Mouse (Mus musculus): ENCODE measurements around the gene Fam172a.
A peak's percentile ranks its signal among the peaks of the same experiment; 100 is the strongest.

The Fam172a gene

GRCm38 (mm10) chr13:77959493-77960272, 257.9 kb downstream of the Fam172a start:
- DNase-seq (ENCODE audit: low spot score in 2 of 2), result no peak

DNA sequence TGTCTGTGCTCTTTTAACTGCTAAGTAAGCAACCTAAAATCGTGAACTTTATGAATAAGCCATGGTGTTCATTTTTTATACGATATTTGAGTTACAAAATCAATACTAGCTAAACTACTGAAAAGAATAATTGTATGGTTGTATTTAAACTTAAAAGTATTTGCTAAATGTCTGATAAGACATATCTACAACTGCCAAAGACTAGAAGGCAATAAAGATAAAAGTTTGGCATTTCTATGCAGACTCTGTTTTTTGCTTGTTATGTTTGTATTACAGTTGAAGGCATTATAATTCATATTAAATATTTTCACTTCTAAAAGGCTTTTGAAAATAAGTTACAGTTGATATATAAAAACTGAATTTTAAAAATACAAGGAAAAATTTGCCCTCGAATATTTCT, 274.4 kb downstream of the Fam172a start:
- DNase-seq (ENCODE audit: low spot score in 2 of 2), result no peak

GRCm38 (mm10) chr13:77977121-77977520, 275.3 kb downstream of the Fam172a start:
- no peak for DNase-seq (ENCODE audit: low spot score in 2 of 2)

GRCm38 (mm10) chr13:77982105-77982851, 280.4 kb downstream of the Fam172a start:
- DNase-seq (ENCODE audit: low spot score in 2 of 2), result peak in 1 of 2 experiments; percentile 67

GRCm38 (mm10) chr13:77982852-77983202, 281.0 kb downstream of the Fam172a start:
- no peak for DNase-seq (ENCODE audit: low spot score in 2 of 2)

- DNase-seq (ENCODE audit: low spot score in 2 of 2), result no peak
Measured at GRCm38 (mm10) chr13:77991189-77991886, 289.5 kb downstream of the Fam172a start.

GRCm38 (mm10) chr13:78004649-78005048, 302.8 kb downstream of the Fam172a start:
- DNase-seq (ENCODE audit: low spot score in 2 of 2), result no peak

GRCm38 (mm10) chr13:78005344-78005743, 303.5 kb downstream of the Fam172a start:
- no peak for DNase-seq (ENCODE audit: low spot score in 2 of 2)

GRCm38 (mm10) chr13:78010176-78010575, 308.3 kb downstream of the Fam172a start:
- no peak for DNase-seq (ENCODE audit: low spot score in 2 of 2)

DNA sequence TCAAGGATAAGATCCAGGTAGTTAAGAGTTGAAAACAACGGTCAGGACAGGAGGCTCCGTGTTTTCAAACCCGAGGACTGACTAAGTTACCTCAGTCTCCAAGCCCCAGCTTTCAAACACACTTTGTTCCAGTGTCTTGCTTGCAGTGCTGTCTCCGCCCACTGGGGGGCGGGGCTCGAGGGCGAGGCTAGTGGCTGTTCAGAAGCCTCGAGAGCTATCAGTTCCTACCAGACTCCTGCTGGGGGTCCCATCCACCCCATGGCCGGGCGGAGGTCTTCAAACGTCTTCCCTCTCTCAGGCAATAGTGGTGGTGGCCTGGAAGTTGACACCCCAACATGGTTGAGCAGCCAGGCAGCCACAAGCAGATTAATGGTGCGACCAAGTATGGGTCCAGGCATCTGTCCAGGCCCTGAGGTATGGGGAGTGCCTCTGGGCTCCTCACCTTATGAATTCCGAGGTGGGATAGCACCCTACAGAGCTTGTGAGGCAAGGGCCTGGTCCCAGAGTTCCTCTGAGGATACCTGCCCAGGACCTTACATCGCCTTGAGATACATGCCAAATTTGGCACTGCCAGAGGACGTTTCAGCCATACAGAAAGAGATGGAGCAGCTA, 323.0 kb downstream of the Fam172a start, which contains the start of gene Pou5f2:
Gene Pou5f2 (plus strand): TSS at position 220 of the 612 bp plus-strand sequence.
- no peak for DNase-seq (ENCODE audit: low spot score in 2 of 2)

GRCm38 (mm10) chr13:78032821-78033220, 331.0 kb downstream of the Fam172a start:
- DNase-seq (ENCODE audit: low spot score in 2 of 2), result no peak

DNA sequence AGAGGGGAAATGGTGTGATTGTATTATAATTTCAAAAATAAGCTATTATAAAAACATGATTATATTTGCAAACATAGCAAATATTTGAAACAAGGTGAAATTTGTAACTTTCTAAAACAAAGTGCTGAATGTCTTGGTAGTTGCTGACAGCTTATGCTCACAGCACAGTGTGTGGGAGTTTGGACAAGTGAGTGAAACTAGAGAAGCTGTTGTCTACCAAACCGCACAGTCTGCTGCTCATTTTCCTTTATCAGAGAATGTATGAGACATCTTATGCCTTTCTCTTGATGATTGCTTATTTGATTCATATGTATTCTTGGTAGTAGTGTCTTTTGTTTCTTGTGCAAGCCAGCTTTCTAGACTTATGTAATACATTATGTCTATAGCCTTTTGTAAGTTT, 335.4 kb downstream of the Fam172a start:
- no peak for DNase-seq (ENCODE audit: low spot score in 2 of 2)

- DNase-seq (ENCODE audit: low spot score in 2 of 2), result no peak
Measured at GRCm38 (mm10) chr13:78043203-78043602, 341.4 kb downstream of the Fam172a start.

- no peak for DNase-seq (ENCODE audit: low spot score in 2 of 2)
Measured at GRCm38 (mm10) chr13:78045116-78045515, 343.3 kb downstream of the Fam172a start.

GRCm38 (mm10) chr13:78087751-78088150, 385.9 kb downstream of the Fam172a start:
- DNase-seq (ENCODE audit: low spot score in 2 of 2), result no peak

- DNase-seq (ENCODE audit: low spot score in 2 of 2), result no peak
Measured at GRCm38 (mm10) chr13:78090701-78091100, 388.9 kb downstream of the Fam172a start.

GRCm38 (mm10) chr13:78091949-78092348, 390.1 kb downstream of the Fam172a start:
- no peak for DNase-seq (ENCODE audit: low spot score in 2 of 2)

DNA sequence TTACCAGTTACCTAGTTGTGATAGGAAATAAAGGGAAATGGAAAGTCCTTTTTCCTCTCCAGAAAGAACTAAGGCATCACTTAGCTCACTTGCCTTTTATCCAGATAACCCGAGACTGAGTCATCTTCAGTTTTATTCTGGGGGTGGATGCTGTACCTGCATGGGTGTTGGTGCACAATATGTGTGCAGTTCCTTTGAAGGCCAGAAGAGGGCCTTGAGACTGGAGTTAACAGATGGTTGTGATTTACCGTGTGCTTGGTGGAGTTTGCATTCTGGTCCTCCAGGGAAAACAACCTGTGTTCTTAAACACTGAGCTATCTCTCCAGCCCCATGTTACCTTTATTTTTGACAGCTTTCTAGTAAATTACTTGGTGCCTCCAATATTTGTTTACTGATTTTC, 392.5 kb downstream of the Fam172a start:
- DNase-seq (ENCODE audit: low spot score in 2 of 2), result no peak

DNA sequence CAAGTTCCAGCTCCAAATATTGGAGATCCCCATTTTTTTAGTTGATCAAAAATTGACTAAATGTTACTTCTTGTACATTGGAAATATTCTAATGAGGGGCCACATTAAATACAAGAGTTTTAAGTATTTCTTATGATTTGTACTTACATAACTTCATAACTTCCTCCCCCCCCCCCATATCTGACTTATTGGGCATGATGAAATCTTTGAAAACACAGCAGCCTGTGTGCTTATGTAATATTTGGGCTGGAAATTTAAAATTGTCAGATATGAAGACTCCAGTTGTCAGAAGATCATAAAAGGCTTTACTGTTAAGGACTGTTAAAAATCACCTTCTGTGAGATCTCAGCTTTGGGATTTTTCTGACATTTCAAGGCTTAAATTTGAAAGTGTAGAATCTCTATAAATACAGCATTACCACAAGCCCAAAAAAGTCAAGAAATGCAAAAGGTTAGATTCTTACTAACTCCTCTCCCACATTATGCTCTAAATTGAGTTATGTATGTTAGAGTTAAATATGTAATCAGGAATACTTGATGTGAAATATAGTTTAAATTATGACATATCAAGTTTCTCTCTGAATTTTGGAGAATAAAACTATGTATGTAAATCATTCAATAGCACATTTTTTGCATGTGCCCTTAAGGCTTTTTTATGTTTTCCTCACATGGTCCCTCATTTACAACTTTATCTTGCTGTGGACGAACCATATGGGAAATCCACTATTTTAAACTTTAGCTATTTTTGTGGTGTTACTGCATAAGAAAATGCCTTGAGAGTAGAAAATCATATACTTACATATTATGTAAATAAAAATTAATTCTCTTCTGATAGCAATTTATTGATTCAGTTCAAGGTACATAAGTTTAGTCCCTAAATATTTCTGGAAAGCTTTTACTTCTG, 393.5 kb downstream of the Fam172a start:
- DNase-seq (ENCODE audit: low spot score in 2 of 2), result no peak

- no peak for DNase-seq (ENCODE audit: low spot score in 2 of 2)
Measured at GRCm38 (mm10) chr13:78098858-78099445, 397.1 kb downstream of the Fam172a start.
